Mouse (Mus musculus): Measurements from ENCODE around the gene Mrps14. TPM values are rescaled to one million over a fixed set of nuclear protein-coding genes. Genes with fewer than 3 reads are reported as not detected.

The Mrps14 gene
- polyA plus RNA-seq, 2 experiments = 34.6 to 211 TPM

DNA sequence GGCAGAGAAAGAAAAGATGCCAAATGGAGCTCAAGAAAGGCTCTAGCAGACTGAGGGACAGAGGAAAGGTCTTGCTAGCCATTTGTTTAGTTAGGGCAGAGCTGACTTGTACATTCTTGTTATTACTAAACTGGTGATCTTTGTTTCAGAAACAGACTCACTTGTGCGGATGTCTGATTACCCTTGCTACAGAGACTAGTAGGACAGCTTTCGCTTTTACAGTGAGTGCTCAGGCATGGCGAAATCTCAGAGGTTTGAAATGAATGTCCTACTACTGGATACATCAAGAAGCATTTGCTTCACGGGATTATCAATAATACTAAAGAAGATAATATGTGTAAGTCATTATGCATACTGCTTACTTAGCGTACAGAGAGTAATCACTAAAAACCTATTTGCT is 49.7 kb downstream of the Mrps14 start:
- no peak overlapping the region for H3K4me2 ChIP-seq (ENCODE audit: low read depth)
- DNase-seq (ENCODE audit: low read depth in 3 of 3, low spot score in 3 of 3) = no peak
- H3K36me3 ChIP-seq (replicated peaks; ENCODE audit: control insufficient read depth, insufficient read depth, low read depth) = no peaks in the 10 kb centered on the region
- ATAC-seq (ENCODE audit: insufficient read depth) = no peak
- no peaks in the 10 kb centered on the region for H3K9me3 ChIP-seq (ENCODE audit: control insufficient read depth, low read length)
- no peaks in the 10 kb centered on the region for H3K4me1 ChIP-seq (replicated peaks; ENCODE audit: control insufficient read depth in 2 of 2, insufficient read depth in 2 of 2, low read length in 1 of 2)
- no peak overlapping the region for H3K4me3 ChIP-seq (ENCODE audit: insufficient read depth in 1 of 2, low read depth in 2 of 2, low read length in 2 of 2)
- no peak for TF ChIP-seq EP300 (IDR thresholded peaks at IDR 0.05; ENCODE audit: low read depth)
- TF ChIP-seq CTCF (IDR thresholded peaks at IDR 0.05; ENCODE audit: low read depth) = no peak
- H3K9ac ChIP-seq (replicated peaks) = no peak overlapping the region
- H3K27ac ChIP-seq = no peak overlapping the region
- WGBS (ENCODE audit: insufficient replicate concordance) = 76% methylated on average over 5 of the region's 5 CpGs
- no peaks in the 10 kb centered on the region for H3K27me3 ChIP-seq (ENCODE audit: control insufficient read depth, insufficient read depth, low read length)

GRCm38 (mm10) chr1:160245954-160246353 is 50.9 kb downstream of the Mrps14 start:
- 29% methylated on average over 2 of the region's 2 CpGs for WGBS (ENCODE audit: insufficient replicate concordance)
- Histone ChIP-seq H3K9me3 (ENCODE audit: control insufficient read depth, low read length) (no peaks in the 10 kb centered on the region), H3K4me2 (ENCODE audit: low read depth) (no peak overlapping the region), H3K4me3 (ENCODE audit: insufficient read depth in 1 of 2, low read depth in 2 of 2, low read length in 2 of 2) (no peak overlapping the region), H3K4me1 (replicated peaks; ENCODE audit: control insufficient read depth in 2 of 2, insufficient read depth in 2 of 2, low read length in 1 of 2) (no peaks in the 10 kb centered on the region; a peak in 1 of 4 replicates), H3K36me3 (replicated peaks; ENCODE audit: control insufficient read depth, insufficient read depth, low read depth) (no peaks in the 10 kb centered on the region), H3K9ac (replicated peaks) (no peak overlapping the region), H3K27me3 (ENCODE audit: control insufficient read depth, insufficient read depth, low read length) (no peaks in the 10 kb centered on the region), H3K27ac (no peak overlapping the region)
- ATAC-seq (ENCODE audit: insufficient read depth) (no peak), DNase-seq (ENCODE audit: low read depth in 3 of 3, low spot score in 3 of 3) (no peak)
- no peak for TF ChIP-seq EP300 (IDR thresholded peaks at IDR 0.05; ENCODE audit: low read depth)
- TF ChIP-seq CTCF (IDR thresholded peaks at IDR 0.05; ENCODE audit: low read depth) = no peak

GRCm38 (mm10) chr1:160246844-160247243 is 51.8 kb downstream of the Mrps14 start:
- no peaks in the 10 kb centered on the region for H3K27me3 ChIP-seq (ENCODE audit: control insufficient read depth, insufficient read depth, low read length)
- TF ChIP-seq EP300 (IDR thresholded peaks at IDR 0.05; ENCODE audit: low read depth) = no peak
- no peaks in the 10 kb centered on the region for H3K9me3 ChIP-seq (ENCODE audit: control insufficient read depth, low read length)
- H3K4me3 ChIP-seq (ENCODE audit: insufficient read depth in 1 of 2, low read depth in 2 of 2, low read length in 2 of 2) = no peak overlapping the region
- H3K4me1 ChIP-seq (replicated peaks; ENCODE audit: control insufficient read depth in 2 of 2, insufficient read depth in 2 of 2, low read length in 1 of 2) = no peaks in the 10 kb centered on the region; a peak in 1 of 4 replicates
- DNase-seq (ENCODE audit: low read depth in 3 of 3, low spot score in 3 of 3) (no peak), ATAC-seq (ENCODE audit: insufficient read depth) (no peak)
- no peak overlapping the region for H3K9ac ChIP-seq (replicated peaks)
- H3K4me2 ChIP-seq (ENCODE audit: low read depth) = no peak overlapping the region
- 59% methylated on average over 4 of the region's 4 CpGs for WGBS (ENCODE audit: insufficient replicate concordance)
- no peak overlapping the region for H3K27ac ChIP-seq
- no peaks in the 10 kb centered on the region for H3K36me3 ChIP-seq (replicated peaks; ENCODE audit: control insufficient read depth, insufficient read depth, low read depth)

DNA sequence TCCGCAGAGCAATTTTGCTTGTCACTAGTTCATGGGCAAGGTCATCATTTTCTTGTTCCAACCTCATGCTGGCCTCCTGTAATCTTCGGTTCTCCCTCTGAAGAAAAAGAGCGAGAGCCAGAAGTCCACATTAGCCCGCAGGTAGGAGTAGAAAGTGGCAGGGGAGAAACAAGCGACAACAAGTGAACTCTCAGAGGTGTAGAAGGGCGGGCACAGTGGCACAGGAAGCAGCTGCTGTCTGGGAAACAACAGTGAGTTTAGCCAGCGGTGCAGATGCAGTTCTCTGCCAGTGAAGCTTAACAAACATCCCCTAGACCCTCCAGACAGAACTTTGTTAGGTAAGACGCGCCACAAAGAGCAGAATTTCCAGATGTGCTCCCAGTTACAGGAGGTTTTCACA is 52.5 kb downstream of the Mrps14 start:
- Histone ChIP-seq H3K9me3 (ENCODE audit: control insufficient read depth, low read length) (no peaks in the 10 kb centered on the region), H3K4me1 (replicated peaks; ENCODE audit: control insufficient read depth in 2 of 2, insufficient read depth in 2 of 2, low read length in 1 of 2) (no peaks in the 10 kb centered on the region; a peak in 1 of 4 replicates), H3K27me3 (ENCODE audit: control insufficient read depth, insufficient read depth, low read length) (no peaks in the 10 kb centered on the region), H3K36me3 (replicated peaks; ENCODE audit: control insufficient read depth, insufficient read depth, low read depth) (no peaks in the 10 kb centered on the region), H3K4me3 (ENCODE audit: insufficient read depth in 1 of 2, low read depth in 2 of 2, low read length in 2 of 2) (no peak overlapping the region), H3K9ac (replicated peaks) (no peak overlapping the region), H3K4me2 (ENCODE audit: low read depth) (no peak overlapping the region), H3K27ac (no peak overlapping the region)
- 68% methylated on average over 9 of the region's 9 CpGs for WGBS (ENCODE audit: insufficient replicate concordance)
- TF ChIP-seq CTCF (IDR thresholded peaks at IDR 0.05; ENCODE audit: low read depth) (no peak), EP300 (IDR thresholded peaks at IDR 0.05; ENCODE audit: low read depth) (no peak)
- ATAC-seq (ENCODE audit: insufficient read depth) (no peak), DNase-seq (ENCODE audit: low read depth in 3 of 3, low spot score in 3 of 3) (no peak)

GRCm38 (mm10) chr1:160249786-160250185 is 54.8 kb downstream of the Mrps14 start:
- H3K27me3 ChIP-seq (ENCODE audit: control insufficient read depth, insufficient read depth, low read length) = no peaks in the 10 kb centered on the region
- WGBS (ENCODE audit: insufficient replicate concordance) = 46% methylated on average over 3 of the region's 3 CpGs
- DNase-seq (ENCODE audit: low read depth in 3 of 3, low spot score in 3 of 3) (no peak), ATAC-seq (ENCODE audit: insufficient read depth) (no peak)
- no peaks in the 10 kb centered on the region for H3K36me3 ChIP-seq (replicated peaks; ENCODE audit: control insufficient read depth, insufficient read depth, low read depth)
- no peak overlapping the region for H3K4me2 ChIP-seq (ENCODE audit: low read depth)
- no peaks in the 10 kb centered on the region; a peak in 1 of 4 replicates for H3K4me1 ChIP-seq (replicated peaks; ENCODE audit: control insufficient read depth in 2 of 2, insufficient read depth in 2 of 2, low read length in 1 of 2)
- H3K27ac ChIP-seq = no peak overlapping the region
- H3K9me3 ChIP-seq (ENCODE audit: control insufficient read depth, low read length) = no peaks in the 10 kb centered on the region
- H3K4me3 ChIP-seq (ENCODE audit: insufficient read depth in 1 of 2, low read depth in 2 of 2, low read length in 2 of 2) = no peak overlapping the region
- H3K9ac ChIP-seq (replicated peaks) = no peak overlapping the region
- no peak for TF ChIP-seq EP300 (IDR thresholded peaks at IDR 0.05; ENCODE audit: low read depth)
- no peak for TF ChIP-seq CTCF (IDR thresholded peaks at IDR 0.05; ENCODE audit: low read depth)
